Mouse (Mus musculus): Measurements from ENCODE around the gene 1700123O20Rik. TPM values are rescaled to one million over a fixed set of nuclear protein-coding genes. Genes with fewer than 3 reads are reported as not detected.

The 1700123O20Rik gene
- polyA plus RNA-seq, 1 experiment from 2014 or later = 67.5 TPM

- Histone ChIP-seq H3K36me3 (ENCODE audit: insufficient read depth, low read length) (no peaks in the 10 kb centered on the region), H3K4me3 (ENCODE audit: low read depth, low read length) (no peak overlapping the region), H3K9ac (replicated peaks; ENCODE audit: low read depth) (no peak overlapping the region), H3K27ac (ENCODE audit: low read length) (no peak overlapping the region), H3K4me1 (ENCODE audit: insufficient read depth, low read depth, low read length) (no peaks in the 10 kb centered on the region), H3K27me3 (replicated peaks; ENCODE audit: insufficient read depth, low read length) (no peaks in the 10 kb centered on the region), H3K9me3 (ENCODE audit: low read length) (no peaks in the 10 kb centered on the region), H3K4me2 (replicated peaks; ENCODE audit: low read depth, low read length) (no peak overlapping the region)
- 0 out of 2 replicates have a peak, but pooled peaks have one; percentile 23 for ATAC-seq
- TF ChIP-seq CTCF (IDR thresholded peaks at IDR 0.05) = no peak
- no peak for TF ChIP-seq EP300 (IDR thresholded peaks at IDR 0.05)
- DNase-seq (ENCODE audit: low spot score) = no peak
- 49% methylated on average over 8 of the region's 8 CpGs for WGBS
Observed at GRCm38 (mm10) chr14:54712861-54713260, 26.8 kb downstream of the 1700123O20Rik start.

DNA sequence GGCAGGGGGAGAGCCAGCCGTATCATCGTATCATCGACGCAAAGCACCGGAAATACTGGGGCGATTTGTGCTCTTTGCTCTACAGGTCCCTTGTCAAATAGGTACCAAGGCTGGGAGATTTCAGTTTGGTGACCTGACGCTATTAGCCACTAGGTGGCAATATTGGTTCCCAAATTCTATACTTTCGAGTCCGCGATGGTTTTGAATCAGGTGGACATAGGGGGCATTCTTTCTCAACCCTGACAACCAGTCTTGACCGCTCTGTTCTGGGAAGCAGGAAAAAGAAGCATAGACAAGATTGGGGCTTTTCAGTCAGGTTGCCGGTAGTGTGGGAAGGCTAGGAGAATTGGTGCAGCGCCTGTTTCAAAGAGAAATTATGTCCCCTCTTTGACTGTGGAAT is 28.1 kb downstream of the 1700123O20Rik start:
- peak overlapping the region; percentile 31 for H3K4me3 ChIP-seq (ENCODE audit: low read depth, low read length)
- no peaks in the 10 kb centered on the region for H3K27me3 ChIP-seq (replicated peaks; ENCODE audit: insufficient read depth, low read length)
- ATAC-seq (peak; percentile 40), DNase-seq (ENCODE audit: low spot score) (peak; percentile 85)
- no peaks in the 10 kb centered on the region for H3K36me3 ChIP-seq (ENCODE audit: insufficient read depth, low read length)
- H3K9ac ChIP-seq (replicated peaks; ENCODE audit: low read depth) = no peak overlapping the region
- H3K4me1 ChIP-seq (ENCODE audit: insufficient read depth, low read depth, low read length) = no peaks in the 10 kb centered on the region
- H3K27ac ChIP-seq (ENCODE audit: low read length) = no peak overlapping the region
- peak overlapping the region; percentile 59 for H3K4me2 ChIP-seq (replicated peaks; ENCODE audit: low read depth, low read length)
- WGBS = 1% methylated on average over 13 of the region's 13 CpGs
- no peak for TF ChIP-seq EP300 (IDR thresholded peaks at IDR 0.05)
- TF ChIP-seq CTCF (IDR thresholded peaks at IDR 0.05) = peak; percentile 84
- no peaks in the 10 kb centered on the region for H3K9me3 ChIP-seq (ENCODE audit: low read length)

- WGBS = 4% methylated on average over 15 of the region's 15 CpGs
- Histone ChIP-seq H3K4me3 (ENCODE audit: low read depth, low read length) (peak overlapping the region; percentile 31), H3K4me1 (ENCODE audit: insufficient read depth, low read depth, low read length) (no peaks in the 10 kb centered on the region), H3K9ac (replicated peaks; ENCODE audit: low read depth) (no peak overlapping the region), H3K27me3 (replicated peaks; ENCODE audit: insufficient read depth, low read length) (no peaks in the 10 kb centered on the region), H3K9me3 (ENCODE audit: low read length) (no peaks in the 10 kb centered on the region), H3K4me2 (replicated peaks; ENCODE audit: low read depth, low read length) (peak overlapping the region; percentile 59), H3K36me3 (ENCODE audit: insufficient read depth, low read length) (no peaks in the 10 kb centered on the region), H3K27ac (ENCODE audit: low read length) (no peak overlapping the region)
- no peak for ATAC-seq
- TF ChIP-seq EP300 (IDR thresholded peaks at IDR 0.05) = no peak
- TF ChIP-seq CTCF (IDR thresholded peaks at IDR 0.05) = no peak
- no peak for DNase-seq (ENCODE audit: low spot score)
Observed at GRCm38 (mm10) chr14:54714617-54715081, 28.6 kb downstream of the 1700123O20Rik start.

GRCm38 (mm10) chr14:54715402-54715801 is 29.4 kb downstream of the 1700123O20Rik start:
- Histone ChIP-seq H3K4me2 (replicated peaks; ENCODE audit: low read depth, low read length) (no peak overlapping the region), H3K36me3 (ENCODE audit: insufficient read depth, low read length) (no peaks in the 10 kb centered on the region), H3K4me1 (ENCODE audit: insufficient read depth, low read depth, low read length) (no peaks in the 10 kb centered on the region), H3K9me3 (ENCODE audit: low read length) (no peaks in the 10 kb centered on the region), H3K27me3 (replicated peaks; ENCODE audit: insufficient read depth, low read length) (no peaks in the 10 kb centered on the region), H3K27ac (ENCODE audit: low read length) (no peak overlapping the region), H3K9ac (replicated peaks; ENCODE audit: low read depth) (no peak overlapping the region), H3K4me3 (ENCODE audit: low read depth, low read length) (no peak overlapping the region)
- DNase-seq (ENCODE audit: low spot score) (no peak), ATAC-seq (no peak)
- WGBS = 71% methylated on average over 1 of the region's 1 CpGs
- no peak for TF ChIP-seq EP300 (IDR thresholded peaks at IDR 0.05)
- TF ChIP-seq CTCF (IDR thresholded peaks at IDR 0.05) = no peak

DNA sequence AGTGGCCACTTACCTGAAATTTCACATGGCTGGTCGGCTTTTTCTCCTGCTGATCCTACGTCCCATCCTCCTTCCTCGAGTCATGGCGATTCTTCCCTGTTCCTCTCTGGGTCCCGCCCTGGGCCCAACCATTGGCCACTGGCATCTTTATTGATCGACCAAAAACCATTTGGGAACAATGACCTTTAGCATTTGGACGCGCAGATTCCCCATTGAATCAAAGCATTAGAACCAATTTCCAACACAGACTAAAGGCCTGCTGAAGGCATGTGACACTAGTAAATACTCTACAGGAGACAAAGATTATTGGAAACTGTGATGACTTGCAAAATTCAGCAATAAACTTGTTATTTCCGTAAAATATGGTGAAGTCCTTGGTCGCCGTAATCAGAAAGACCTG is 34.0 kb downstream of the 1700123O20Rik start:
- TF ChIP-seq EP300 (IDR thresholded peaks at IDR 0.05) (no peak), CTCF (IDR thresholded peaks at IDR 0.05) (no peak)
- H3K4me2 ChIP-seq (replicated peaks; ENCODE audit: low read depth, low read length) = no peak overlapping the region
- 91% methylated on average over 11 of the region's 11 CpGs for WGBS

DNA sequence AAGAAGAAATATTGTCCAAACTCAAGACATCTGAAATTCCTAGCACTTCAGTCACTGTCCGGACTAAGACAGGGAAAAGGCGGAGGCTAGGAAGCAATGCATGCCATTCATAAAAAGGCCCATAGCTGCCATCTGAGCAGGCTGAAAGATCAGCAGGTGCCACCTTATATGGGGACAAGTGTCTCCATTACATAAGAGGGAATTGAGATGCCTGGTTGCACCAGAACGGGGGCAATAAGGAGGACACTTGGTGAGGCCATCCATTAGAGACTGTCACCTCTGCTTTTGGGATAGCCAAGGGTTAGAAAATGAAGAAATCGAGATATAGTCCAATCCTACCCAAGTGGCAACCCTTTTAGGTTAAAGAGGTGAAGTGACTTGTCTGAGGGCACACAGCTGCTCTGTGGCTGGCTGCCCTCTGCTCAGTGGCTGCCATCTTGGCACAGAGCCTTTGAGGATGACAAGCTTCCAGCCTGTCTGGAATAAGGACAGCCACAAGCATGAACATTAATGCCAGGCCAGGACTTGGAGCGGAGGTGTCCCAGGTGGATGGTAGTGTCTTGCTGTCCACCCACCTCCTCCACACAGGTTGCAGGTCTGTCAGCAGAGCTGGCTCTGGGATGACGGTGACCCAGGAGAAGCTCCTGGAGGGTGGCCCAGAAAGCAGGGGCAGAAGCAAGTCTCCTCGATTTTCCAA is 34.8 kb downstream of the 1700123O20Rik start:
- 83% methylated on average over 7 of the region's 7 CpGs for WGBS
- no peak for TF ChIP-seq CTCF (IDR thresholded peaks at IDR 0.05)
- TF ChIP-seq EP300 (IDR thresholded peaks at IDR 0.05) = no peak
- Histone ChIP-seq H3K4me1 (ENCODE audit: insufficient read depth, low read depth, low read length) (no peaks in the 10 kb centered on the region), H3K9ac (replicated peaks; ENCODE audit: low read depth) (no peak overlapping the region), H3K4me3 (ENCODE audit: low read depth, low read length) (no peak overlapping the region), H3K4me2 (replicated peaks; ENCODE audit: low read depth, low read length) (no peak overlapping the region), H3K27me3 (replicated peaks; ENCODE audit: insufficient read depth, low read length) (no peaks in the 10 kb centered on the region), H3K36me3 (ENCODE audit: insufficient read depth, low read length) (no peaks in the 10 kb centered on the region), H3K9me3 (ENCODE audit: low read length) (no peaks in the 10 kb centered on the region), H3K27ac (ENCODE audit: low read length) (no peak overlapping the region)
- ATAC-seq = no peak
- no peak for DNase-seq (ENCODE audit: low spot score)

More for the DNA sequence above, 34.0 kb downstream of the 1700123O20Rik start:
- Histone ChIP-seq H3K9me3 (ENCODE audit: low read length) (no peaks in the 10 kb centered on the region), H3K27ac (ENCODE audit: low read length) (no peak overlapping the region), H3K4me1 (ENCODE audit: insufficient read depth, low read depth, low read length) (no peaks in the 10 kb centered on the region), H3K36me3 (ENCODE audit: insufficient read depth, low read length) (no peaks in the 10 kb centered on the region), H3K9ac (replicated peaks; ENCODE audit: low read depth) (no peak overlapping the region), H3K27me3 (replicated peaks; ENCODE audit: insufficient read depth, low read length) (no peaks in the 10 kb centered on the region), H3K4me3 (ENCODE audit: low read depth, low read length) (no peak overlapping the region)
- no peak for ATAC-seq
- no peak for DNase-seq (ENCODE audit: low spot score)

Data from lung, postnatal 0 days (tissue).